Mouse (Mus musculus) MEL-GATA-1-ER (cell line): ENCODE measurements at regions not wholly inside any gene's neighbourhood (a gene's known extent, or its start where the extent isn't known, plus 50 kb on each side); places are given as distances from the start of the nearest gene placed in this dataset.
A peak's percentile ranks its signal among the peaks of the same experiment; 100 is the strongest.

Source experiments
- DNase-seq: peaks from one replicate; pipeline ENCODE4 v3.0.0-alpha.2; 2012; ENCODE audit warnings: low read depth; ENCODE audit errors: extremely low read depth

GRCm38 (mm10) chr6:31216206-31217059 is 182.1 kb upstream of the Mkln1 start:
- DNase-seq, result no peak

GRCm38 (mm10) chr6:31217060-31217541 is 181.4 kb upstream of the Mkln1 start:
- no peak for DNase-seq

- no peak for DNase-seq
Measured at GRCm38 (mm10) chr6:31217641-31218138, 180.8 kb upstream of the Mkln1 start.

DNA sequence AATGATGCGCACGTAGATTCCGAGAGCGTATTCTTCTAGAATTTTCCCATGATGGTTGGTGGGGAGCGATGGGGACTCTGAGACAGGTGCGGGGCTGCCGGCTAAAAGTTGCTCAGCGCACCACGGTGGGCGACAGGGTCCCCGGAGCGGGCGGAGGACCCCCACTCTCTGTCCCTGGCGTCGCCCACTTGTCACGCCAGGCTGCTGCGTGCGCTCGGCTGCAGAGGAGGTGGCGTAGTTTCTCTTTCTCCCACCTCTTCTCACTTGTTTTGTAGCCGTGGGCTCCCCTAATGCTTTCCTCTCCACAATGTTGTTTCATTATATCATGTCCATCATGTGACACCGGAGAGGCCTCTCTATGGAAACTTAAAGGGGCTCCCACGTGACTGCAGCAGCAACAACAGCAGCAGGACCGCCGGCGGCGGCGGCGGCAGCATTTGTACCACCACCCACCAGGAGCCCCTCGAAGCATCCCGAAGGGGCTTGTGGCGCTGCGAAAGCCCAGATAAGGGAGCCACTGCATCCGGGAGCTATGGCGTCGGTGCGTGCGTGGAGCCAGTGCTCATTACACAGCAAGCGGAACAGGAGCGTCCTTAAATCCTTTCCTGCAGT is 180.3 kb upstream of the Mkln1 start:
- peak; percentile 70 for DNase-seq

DNA sequence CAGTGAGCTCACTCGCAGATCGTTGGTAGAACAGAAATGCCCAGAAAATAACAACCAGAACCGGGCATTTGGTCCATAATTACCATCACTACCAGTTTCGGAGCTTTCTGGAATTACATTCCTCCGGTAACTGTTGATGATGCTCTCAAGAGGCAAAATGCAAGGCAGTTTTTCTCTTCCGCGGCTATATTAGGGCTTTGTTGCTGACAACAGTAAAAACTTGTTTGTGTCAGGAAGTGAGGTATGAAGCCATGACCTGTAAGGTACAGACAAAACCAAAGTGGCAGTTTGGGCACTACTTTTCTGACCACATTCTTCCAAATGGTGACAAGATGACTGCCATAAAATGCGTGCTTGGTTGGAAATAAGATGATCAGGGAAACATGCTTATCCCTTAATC is 179.7 kb upstream of the Mkln1 start:
- DNase-seq, result no peak

DNA sequence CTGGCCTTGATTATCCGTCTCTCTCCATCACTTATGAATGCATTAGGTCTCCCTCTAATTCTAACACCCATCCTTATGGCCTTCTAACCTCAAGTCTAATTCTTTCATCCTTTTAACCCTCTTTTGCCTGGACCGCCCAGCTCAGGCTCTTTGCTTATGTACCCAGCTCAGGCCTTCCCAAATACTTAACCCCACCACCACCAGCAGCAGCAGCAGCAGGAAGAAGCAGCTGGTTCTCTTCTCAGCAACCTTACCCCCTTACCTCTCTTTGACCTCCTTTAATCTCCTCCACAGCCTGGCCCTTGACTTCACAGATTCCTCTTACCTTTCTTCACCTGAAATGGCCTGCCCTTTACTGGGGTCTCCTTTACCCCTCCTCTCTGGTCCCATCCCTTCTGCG is 178.8 kb upstream of the Mkln1 start:
- DNase-seq, result no peak

- DNase-seq, result no peak
Measured at GRCm38 (mm10) chr6:31220184-31220931, 178.2 kb upstream of the Mkln1 start.

DNA sequence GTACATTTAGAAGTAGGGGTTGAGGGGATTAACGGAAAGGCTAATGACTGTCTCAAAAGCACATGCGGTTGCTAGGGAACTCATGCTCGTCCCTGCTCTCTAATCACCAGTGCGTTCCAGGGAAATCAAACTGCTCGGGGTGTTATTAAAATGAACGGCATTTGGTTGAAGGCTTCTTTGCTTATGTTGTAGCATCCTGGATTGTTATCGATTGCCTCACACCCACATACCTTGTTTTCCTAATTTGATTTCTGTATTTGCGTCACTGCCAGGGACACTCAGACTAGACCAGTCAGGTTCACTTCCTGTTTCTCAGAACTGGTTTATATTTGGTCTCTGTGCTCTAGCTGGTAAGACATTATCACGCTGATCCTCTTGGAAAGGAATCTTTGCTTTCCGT is 177.0 kb upstream of the Mkln1 start:
- peak; percentile 69 for DNase-seq

DNA sequence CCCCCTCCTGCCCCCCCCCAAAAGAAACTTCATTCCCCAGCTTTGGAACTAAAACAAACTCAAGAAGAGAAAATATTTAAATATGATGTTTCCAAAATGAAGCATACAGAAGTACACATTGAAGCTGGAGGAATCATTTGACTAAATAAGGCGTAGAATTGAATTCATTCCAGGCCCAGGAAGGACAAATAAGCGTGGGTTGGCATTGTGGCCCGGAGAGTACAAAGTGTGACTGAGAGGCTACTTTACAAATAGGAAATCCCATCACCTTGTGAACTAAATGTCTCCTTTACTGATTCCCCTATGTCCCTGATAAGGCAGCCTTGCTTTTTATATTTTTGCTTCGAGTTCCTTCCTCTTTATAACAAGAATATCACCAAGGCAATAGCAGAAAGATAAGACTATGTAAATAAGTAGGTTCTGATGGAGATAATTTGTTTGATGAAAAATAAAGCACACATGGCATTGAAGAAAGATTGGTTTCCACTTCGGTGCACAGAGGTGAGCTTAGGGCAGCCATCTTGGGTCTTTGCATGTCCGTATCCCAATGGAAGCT is 176.4 kb upstream of the Mkln1 start:
- DNase-seq, result no peak

GRCm38 (mm10) chr6:31227406-31227805 is 171.1 kb upstream of the Mkln1 start:
- no peak for DNase-seq

DNA sequence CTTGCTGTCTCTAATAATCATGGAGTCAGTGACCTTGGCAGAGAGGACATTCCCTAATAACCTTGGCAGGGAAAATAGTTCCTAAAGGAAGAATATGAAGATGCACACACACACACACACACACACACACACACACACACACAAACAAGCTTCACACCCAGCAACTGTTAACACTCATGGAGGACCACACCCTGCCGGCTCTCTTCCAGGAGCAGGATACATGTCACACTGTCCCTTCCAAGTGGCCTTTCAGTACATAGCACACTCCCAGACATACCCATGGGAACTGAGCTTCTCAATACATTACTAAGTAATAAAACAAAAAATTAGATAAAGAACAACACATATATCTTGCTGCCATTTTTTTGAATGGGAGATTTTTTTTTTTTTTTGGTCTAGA is 170.5 kb upstream of the Mkln1 start:
- no peak for DNase-seq

DNA sequence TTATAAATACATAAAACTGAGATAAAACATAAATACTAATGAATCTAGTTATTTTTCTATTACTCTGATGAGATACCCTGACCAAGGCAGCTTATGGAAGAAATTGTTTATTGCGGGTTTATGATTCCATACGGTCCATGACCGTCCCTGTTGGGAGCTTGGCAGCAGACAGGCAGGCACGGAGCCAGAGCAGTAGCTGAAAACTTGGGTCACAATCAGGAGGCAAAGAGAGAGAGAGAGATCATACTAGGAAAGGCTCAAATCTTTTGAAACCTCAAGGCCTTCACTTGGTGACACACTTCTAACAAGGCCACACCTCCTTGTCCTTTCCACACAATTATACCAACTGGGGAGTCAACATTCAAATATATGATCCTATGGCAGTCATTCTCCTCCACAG is 166.7 kb upstream of the Mkln1 start:
- no peak for DNase-seq

DNA sequence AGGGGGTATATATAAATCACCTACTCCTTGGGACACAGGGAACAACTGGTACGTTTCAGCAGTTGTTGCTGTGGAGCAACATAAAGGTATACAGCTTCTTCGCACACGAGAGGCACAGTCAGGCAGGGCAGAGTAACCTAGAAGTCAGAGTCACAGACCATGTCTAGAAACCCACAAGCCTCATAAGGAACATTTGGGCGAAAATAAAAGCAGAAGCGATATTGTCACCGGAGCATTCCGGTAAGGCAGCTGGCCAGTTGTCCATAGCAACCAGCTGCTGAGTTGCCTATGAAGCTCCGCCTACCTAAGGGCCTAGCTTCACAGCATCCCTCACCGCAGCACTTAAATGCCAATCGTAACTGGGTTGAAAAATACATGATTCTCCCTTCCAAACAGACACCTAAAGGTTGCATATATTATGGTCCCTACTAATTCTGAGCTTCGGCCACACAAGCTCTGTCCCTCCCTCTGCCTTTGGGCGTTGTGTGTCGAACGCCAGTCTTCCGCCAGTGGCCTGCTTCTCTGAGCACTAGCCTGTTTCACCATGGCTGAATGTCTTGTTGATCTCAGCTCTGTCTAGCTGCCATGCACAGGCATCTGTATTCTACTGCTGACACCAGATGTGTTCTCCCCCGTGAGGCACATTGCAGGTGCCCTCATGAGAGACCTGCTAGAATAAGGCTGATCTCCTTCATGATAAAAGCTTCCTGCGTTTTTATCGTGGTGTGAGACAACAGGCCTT is 165.1 kb upstream of the Mkln1 start:
- no peak for DNase-seq

DNA sequence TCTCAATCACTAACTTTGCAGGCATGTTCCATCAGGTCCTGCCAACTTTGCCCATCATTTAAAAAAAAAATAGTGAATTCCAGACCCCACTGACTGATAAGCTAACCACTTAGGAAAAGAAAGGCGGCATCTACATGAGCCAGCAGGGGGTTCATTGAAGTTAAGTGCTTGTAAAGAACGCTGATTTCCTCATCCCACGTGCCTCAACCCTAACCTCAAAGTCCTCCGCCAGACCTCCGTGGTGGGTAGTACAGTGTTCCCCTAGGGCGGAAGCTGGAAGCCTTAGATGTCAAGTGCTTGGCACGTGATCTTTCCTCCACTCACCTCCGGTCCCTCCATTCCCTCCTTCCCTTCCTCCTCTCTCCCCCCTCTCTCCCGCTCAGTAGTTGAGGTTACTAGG is 158.5 kb upstream of the Mkln1 start:
- no peak for DNase-seq

GRCm38 (mm10) chr6:31250526-31250925 is 148.0 kb upstream of the Mkln1 start:
- DNase-seq, result no peak

DNA sequence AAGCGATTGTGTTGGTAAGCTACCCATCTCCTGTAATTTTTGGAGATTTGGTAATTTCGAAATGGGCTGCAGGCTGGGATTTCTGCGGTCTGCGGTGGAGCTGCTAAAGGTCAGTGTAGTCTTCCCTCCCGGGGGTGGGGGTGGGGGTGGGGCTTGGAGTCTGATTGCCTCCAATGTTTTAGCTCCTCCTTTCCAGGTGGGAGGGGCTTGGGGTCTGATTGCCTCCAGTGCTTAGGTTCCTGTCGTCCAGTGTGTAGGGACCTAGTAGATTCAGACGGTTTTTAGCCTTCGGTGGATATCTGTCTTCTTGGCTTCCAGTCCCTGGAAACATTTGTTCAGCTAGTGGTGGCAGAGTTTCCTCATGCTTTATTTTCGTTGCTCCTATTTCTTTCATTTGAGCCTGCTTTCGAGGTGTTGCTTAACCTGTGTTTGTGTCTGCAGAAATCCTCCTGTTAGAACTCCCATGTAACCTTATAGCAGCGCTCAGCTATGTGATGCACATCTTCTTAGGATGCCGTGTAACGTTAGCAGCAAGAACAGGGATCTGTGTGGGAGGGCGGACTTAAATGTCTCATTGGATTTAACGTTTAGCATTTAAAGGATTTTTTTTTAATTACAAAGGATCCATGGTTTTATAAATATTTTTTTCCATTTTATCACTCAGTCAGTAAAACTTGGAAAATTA is 145.1 kb upstream of the Mkln1 start:
- DNase-seq, result no peak

DNA sequence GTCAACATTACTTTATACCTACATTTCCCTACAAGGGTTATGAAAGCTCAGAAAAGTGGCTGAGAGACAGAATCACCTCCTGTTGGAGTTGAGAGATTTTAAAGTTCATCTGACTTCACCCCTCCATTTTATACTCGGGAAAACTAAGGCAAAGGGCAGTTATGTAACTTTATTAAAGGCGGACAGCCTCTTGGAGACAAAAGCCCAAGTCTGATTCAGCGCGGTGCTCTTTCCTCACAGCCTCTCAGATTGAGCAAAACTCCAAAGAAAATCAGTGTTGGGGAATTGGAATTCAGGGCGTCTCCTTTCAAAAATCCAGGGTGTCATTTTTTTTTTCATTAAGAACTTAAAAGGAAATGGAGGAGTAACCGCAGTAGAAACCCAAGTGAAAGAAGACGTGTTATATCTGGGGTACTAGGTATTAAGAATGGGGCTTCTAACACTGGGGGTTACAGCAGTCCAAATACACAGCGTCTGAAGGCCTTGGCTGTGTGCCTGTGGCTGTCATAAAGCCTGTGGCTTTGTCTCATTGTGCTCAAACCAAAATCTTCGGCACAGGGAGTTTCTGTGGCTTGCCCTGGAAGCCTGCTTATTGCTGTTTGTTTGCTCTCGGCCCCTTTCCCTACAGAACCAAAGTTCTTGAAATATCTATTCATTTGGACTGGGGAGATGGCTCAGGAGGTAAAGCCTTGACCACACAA is 137.7 kb upstream of the Mkln1 start:
- no peak for DNase-seq

GRCm38 (mm10) chr6:31261797-31262540 is 136.6 kb upstream of the Mkln1 start:
- DNase-seq, result no peak

DNA sequence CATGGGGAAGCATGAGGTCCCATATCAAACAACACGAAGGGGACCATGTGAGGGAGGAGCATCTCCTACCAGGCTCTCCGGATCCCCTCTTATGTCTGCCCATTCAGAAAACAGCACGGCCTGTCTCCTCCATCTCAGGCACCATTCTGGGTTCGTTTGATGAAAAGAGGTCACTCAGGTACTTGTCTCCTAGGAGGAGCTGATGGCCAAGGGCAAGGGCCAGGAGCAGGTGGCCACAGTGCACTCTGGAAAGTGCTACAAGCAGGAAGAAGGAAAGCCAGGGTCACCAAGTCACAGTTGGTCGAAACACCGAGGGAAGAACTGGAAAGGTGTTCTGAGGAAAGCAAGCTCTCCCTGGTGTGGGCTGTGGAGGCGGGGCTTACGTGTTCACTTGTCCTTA is 135.9 kb upstream of the Mkln1 start:
- DNase-seq, result no peak
